Mouse (Mus musculus): ENCODE measurements at regions not wholly inside any gene's neighbourhood (a gene's known extent, or its start where the extent isn't known, plus 50 kb on each side); places are given as distances from the start of the nearest gene placed in this dataset.

DNA sequence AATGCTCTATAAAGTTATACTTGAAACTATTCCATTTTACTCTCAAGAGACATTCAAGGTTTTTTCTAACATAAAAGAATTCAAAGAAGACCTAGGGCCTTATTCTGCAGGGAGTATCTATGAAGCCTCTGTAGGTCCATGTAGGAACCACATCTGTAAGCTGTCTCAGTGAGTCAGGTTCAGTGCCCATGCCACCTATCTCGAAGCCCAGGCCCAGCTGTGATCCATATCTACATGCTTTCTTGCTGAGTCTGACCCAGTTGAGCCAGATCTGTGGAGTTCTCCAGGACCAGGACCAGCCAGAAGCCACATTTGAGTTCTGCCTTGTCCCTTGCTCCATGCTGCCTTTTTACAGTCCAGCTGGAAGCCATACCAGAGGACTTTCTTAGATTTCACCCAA, 142.2 kb upstream of the Bmp4 start:
- no peak for DNase-seq (ENCODE audit: low spot score)

DNA sequence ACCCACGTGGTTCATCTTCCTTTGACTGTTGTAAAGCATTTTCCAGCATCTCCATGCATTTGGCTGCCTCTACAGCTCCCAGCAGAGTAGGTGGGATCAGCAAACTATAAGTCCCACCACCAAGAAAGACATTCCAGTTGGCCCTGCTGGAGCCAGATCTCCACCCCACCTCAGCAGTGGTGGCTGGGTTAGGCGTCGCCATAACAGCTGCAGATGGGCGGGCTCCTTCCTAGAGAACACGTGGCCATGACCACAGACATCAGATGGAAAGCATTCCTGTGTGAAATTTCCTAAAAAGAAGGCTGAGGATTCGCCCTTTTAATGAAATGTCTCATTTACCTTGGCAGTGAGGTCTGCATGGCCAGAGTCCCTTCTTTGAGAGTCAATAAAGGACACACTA, 140.0 kb upstream of the Bmp4 start:
- no peak for DNase-seq (ENCODE audit: low spot score)

DNA sequence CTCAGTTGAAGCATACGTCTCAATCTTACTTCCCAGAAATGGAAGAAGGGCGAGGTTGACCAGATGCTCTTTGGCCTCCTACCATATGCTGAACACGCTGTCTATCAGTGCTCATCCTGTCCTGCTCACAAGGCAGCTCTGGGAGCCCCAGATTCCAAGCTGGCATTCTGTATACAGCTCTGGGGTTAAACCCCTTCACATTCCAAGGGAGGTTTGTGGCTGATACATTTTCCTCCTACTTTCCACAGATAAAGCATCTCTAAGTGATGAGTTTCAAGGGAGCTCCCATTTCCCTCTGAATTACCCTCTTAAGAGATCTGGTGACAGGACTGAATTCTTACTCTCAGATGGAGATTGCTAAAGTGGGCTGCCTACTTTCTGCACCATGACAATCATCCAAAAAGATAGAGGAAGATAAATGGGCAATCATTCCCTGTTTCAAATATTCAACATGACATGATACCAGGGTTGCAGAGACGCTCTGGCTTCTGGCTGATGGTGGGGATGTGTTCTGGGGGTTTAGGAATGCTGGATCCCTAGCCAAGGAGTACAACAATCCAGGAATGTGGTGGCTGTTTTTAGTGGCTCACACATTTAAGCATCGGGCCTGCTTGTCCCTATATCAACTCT, 138.7 kb upstream of the Bmp4 start:
- no peak for DNase-seq (ENCODE audit: low spot score)

DNA sequence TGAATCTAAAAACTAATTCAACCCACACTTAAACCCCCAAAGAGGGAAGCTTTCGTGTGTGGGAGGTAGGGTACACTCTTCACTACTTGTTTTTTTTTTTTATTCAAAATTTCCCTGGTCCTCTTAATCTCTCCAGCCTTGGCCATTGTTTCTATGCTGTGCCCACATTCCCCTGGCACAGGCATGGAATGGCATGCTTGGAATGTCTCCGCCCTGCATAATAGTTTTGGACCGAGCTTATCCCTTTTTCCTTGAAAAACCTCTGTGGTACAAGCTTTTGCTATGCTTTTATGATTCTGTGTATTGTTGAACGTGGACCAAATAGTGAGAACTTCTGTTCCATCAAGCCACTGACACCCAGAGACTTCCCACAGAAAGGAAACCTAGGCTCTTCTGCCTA, 126.8 kb upstream of the Bmp4 start:
- DNase-seq (ENCODE audit: low spot score): no peak

DNA sequence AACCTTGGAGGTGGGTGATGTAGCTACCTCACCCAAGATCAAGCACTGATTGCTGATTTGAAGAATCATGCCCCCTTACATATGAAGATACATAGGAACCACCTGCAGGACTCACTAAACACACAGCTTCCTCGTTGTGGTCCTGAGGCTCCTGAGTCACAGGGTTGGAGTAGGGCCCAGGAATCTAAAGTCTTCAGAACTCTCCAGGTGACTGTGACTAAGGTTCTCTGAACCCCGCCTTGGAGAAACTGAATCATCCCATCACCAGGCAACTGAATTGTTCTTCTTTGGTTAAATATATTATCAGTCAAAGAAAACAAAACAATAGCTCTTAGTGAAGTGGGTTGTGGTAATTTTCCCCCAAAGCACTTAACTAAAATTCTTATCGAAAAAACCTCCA, 125.8 kb upstream of the Bmp4 start:
- no peak for DNase-seq (ENCODE audit: low spot score)

DNA sequence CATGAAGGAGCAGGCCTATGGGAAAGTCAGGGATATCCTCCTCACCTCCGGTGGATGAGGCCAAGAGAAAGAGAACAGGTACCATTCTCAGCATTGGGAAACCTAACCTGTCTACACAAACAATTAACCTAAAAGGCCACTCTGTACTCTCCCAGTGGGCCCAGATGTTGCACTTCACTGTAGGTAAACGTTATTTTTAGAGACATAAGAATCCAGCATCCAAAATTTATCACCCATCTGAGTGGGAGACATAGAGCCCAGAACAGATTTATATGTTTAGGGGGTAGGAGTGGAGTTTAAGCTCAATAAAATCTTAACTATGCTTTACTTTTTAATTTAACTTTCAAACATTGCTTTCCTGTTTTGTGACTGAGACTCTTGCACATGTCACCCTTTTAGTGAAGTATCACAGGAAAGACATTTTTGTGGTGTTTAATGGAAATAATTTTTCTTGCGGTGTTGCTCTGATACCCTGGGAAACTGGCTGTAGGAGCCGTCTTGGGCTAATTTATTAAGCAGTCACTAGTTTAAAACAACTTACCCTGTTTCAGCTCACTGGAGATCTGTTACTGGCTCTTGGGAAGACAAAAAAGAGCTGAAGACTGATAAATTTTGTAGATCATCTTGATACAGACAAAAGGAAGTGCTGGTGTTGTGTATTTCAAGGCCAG, 123.9 kb upstream of the Bmp4 start:
- no peak for DNase-seq (ENCODE audit: low spot score)

DNA sequence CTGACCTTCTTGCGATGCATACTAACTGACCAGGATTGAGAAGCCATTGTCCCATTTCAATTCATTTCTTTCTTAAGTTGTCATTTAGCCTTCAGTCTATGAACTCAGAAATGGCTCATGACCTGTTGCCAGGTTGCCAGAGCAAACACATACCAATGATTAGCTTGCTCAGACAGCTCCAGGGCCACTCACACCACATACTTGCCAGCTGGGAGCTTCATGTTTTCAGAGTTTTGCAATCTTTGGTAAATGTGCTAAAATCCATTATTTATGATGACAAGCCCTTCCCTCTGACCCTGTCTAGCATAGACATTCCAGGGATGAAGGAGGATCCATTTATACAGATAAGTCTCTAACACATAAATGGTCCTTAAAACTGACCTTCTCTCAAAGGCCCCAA, 121.6 kb upstream of the Bmp4 start:
- no peak for DNase-seq (ENCODE audit: low spot score)

DNA sequence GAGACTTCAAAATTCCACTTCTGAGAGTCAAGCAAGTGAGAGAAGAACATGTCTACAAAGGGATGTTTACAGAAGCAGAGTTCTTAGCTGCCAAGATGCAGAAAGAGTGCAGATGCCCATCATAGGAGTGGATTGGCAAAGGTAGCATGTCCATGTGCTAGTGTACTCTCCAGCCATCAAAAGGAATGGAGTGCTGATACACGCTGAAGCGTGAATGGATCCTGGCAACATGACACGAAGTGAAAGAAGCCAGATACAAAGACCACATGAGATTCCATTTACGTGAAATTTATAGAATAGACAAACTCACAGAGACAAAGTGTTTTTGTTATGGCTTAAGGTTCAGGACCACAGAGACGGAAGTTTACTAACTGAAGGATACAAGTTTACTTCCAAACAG, 118.4 kb upstream of the Bmp4 start:
- DNase-seq (ENCODE audit: low spot score): no peak

DNA sequence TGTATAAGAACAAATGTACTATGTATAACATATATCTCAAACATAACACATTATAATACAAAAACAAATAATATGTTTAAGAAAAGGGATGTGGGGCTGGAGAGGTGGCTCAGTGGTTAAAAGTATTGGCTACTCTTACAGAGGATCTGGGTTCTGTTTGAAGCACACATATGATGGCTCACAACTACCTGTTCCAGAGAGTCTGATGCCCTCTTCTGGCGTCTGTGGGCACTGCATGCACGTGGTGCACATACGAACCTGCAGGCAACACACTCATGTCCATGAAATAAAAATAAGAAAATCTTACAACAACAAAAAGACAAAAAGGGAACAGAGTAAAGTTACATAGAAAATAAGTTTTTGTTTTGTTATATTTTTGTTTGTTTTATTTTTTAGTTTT, 114.8 kb upstream of the Bmp4 start:
- DNase-seq (ENCODE audit: low spot score): no peak

DNA sequence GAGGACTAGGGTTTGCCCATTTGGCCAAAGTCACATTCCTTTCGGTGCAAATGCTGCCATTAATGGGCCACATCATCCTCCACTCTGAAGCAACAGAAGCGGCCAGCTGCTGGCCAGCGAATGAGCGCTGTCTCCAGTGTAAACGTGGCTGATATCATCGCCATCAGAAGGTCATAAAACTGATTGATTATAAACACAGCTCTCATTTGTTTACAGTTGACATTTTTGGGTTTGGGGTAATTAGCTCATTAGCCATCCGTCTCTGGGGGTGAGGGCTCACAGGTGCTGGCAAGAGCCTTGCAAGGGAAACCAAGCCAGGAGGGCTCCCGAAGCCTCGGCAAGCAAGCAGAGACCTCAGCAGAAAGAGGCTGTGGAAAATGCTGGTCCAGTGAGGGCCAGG, 101.1 kb upstream of the Bmp4 start:
- no peak for DNase-seq (ENCODE audit: low spot score)

DNA sequence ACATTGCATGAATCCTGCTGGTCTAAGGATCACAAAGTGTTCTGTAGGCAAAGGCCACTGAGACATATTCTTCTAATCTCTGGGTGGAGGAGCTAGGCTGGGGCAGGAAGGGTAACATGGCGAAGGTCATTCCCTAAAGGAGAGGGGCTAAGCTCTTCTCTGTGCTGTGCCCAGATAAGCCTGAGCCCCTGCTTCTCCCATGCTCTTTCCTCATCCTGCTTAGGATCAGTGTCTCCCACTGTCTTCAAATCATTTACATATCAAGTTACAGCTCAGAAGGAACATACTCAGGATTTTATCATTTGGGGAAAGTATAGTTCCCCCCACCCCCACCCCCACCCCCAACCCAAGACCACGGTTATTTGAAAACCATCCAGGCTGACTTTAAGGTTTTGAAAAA, 100.7 kb upstream of the Bmp4 start:
- no peak for DNase-seq (ENCODE audit: low spot score)

DNA sequence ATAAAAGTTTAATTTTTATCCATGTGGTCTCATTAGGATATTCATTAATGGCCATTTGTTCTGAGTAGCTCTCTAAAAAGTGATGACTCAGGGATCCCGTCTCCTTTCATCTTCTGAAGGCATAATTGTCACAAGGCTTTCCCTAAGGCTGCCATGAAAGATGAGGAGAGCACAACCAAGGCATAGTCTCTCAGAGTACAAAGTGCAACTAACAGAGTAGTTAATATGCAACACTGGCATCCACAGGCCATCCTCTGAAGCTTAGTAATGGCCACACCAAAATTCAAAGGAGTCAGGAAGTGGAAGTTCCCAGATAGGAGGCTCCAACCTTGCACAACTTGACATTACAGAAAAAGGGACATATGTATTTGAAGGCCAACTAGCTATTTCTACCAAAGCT, 97.1 kb upstream of the Bmp4 start:
- no peak for DNase-seq (ENCODE audit: low spot score)

DNA sequence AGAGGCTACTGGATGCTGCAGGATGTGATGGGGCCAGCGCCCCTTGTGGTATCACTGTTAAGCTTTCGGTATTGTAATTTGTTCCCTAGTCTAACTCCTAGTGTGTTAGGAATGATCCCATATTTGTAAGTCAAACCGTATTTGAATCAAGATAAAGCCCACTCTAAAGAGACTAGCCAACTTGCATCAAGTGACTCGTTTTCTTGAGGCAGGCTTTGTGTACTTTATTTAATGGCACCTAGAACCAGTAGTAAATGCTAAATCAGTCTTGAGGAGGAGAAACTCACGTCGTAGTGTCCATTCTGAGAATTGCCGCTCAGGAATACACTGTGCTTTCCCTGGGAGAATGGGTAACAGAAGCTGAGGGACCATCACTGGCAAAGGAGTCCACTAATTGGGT, 89.9 kb upstream of the Bmp4 start:
- no peak for DNase-seq (ENCODE audit: low spot score)

DNA sequence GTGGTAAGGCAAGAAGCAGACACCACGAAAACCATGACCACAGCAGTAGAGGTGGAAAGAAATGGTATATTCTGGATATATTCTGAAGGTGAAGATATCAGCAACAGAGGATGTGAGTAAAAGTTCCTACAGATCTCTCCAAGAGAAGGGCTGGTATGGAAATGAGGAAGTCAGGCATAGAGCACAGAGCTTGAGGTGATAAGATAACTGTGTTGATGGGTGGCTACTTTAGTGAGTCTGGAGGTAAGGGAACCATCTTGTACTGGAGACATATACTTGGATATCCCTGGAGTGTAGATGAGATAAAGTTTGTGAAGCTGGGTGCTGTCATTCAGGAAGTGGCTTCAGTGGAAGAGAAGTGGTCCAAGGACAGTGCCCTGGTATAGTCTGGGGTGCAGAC, 85.5 kb upstream of the Bmp4 start:
- no peak for DNase-seq (ENCODE audit: low spot score)

DNA sequence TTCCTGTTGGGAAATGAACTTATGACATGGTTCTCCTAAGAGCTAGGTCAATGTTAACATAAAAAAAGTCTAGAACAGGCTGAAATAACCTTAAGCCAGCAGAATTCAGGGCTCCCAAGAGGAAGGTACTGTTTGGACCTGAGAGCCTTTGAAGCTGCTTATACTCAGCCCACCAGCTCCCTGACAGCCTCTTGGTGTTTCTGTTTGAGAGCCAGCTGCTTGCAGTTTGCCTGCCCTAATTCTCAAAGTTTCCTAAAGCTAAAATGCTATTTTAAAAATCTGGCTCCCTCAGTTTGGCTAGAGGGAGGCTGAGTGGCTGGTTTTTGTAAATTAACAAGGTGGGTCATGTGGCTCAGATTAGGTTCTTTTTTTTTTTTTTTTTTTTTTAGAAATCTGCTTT, 72.5 kb upstream of the Bmp4 start:
- DNase-seq (ENCODE audit: low spot score): no peak

DNA sequence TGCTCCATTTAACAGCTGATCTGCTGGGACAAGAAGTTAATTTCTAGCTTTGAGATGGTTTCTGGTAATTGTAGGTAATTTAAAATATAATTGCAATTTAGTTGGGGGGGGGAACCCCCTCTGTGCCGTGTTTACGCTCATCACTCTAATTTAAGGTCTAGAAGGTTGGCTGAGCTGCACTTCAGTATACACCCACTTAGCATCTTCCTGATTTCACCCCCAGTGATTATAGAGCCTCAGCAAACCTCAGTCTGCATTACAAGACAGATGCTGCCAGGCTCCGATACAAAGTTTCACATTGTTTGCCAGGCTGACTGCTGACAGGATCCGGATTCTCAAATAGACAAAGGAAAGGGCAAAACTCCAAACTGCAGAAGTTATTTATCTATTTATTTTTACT, 71.5 kb upstream of the Bmp4 start:
- DNase-seq (ENCODE audit: low spot score): no peak

DNA sequence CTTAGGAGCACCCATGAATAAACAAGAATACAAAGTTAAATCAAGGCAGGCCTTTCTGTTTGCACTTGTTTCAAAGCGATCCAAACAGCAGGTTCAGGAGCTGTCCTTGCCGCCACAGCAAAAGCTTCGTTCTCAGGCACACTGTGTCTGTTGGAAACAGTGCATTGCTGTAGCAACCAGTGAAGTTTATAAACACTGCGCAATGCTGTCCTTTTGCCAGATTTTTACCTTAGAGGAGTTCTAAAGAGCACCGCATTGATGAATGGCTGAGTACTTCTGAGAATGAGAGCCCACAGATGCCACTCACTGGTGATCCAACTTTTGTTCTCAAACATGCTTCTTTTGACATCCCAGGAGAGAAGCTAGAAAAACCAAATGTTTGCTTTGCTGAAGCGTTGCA, 64.0 kb upstream of the Bmp4 start:
- DNase-seq (ENCODE audit: low spot score): no peak

DNA sequence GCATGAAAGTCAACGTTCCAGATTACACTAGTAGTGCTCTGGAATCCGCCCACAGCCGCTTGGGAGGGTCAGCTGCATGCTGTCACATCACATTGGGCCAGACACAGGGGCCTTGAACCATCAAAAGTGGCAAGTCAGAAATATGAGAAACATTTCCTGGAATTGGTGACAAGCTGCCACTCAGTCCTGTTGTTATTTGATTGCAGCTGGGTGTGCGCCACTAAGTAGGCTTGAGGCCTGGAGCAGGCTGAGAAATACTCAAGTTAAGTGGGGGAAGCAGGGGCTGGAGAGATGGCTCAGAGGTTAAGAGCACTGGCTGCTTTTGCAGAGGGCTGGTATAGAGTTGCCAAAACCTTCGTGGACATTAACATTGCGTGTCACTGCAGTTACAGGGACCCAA, 51.2 kb upstream of the Bmp4 start:
- DNase-seq (ENCODE audit: low spot score): no peak

Measured in thymus, postnatal 0 days (tissue).